Mouse (Mus musculus): ENCODE data around the gene Atp2c2.

Atp2c2 gene

GRCm38 (mm10) chr8:119699549-119700134 is at the start of gene Atp2c2:
Gene Atp2c2, plus strand, starts transcription at chr8:119700009.
- in situ Hi-C loops (cut with MboI; ENCODE audit: low pct_unique_long_range_greater_than_20kb in 1 of 2, low sequenced_read_pairs in 2 of 2, unreplicated experiment in 1 of 2): no loop called here

GRCm38 (mm10) chr8:119651324-119651723 is 48.5 kb upstream of the Atp2c2 start:
- in situ Hi-C loops (cut with MboI; ENCODE audit: low pct_unique_long_range_greater_than_20kb in 1 of 2, low sequenced_read_pairs in 2 of 2, unreplicated experiment in 1 of 2): no loop called here

GRCm38 (mm10) chr8:119656709-119657464 is 42.9 kb upstream of the Atp2c2 start:
- in situ Hi-C loops (cut with MboI; ENCODE audit: low pct_unique_long_range_greater_than_20kb in 1 of 2, low sequenced_read_pairs in 2 of 2, unreplicated experiment in 1 of 2): no loop called here

GRCm38 (mm10) chr8:119661081-119661480 is 38.7 kb upstream of the Atp2c2 start:
- in situ Hi-C loops (cut with MboI; ENCODE audit: low pct_unique_long_range_greater_than_20kb in 1 of 2, low sequenced_read_pairs in 2 of 2, unreplicated experiment in 1 of 2): no loop called here

- in situ Hi-C loops (cut with MboI; ENCODE audit: low pct_unique_long_range_greater_than_20kb in 1 of 2, low sequenced_read_pairs in 2 of 2, unreplicated experiment in 1 of 2): no loop called here
Measured at GRCm38 (mm10) chr8:119661892-119662291, 37.9 kb upstream of the Atp2c2 start.

- in situ Hi-C loops (cut with MboI; ENCODE audit: low pct_unique_long_range_greater_than_20kb in 1 of 2, low sequenced_read_pairs in 2 of 2, unreplicated experiment in 1 of 2): no loop called here
Measured at GRCm38 (mm10) chr8:119663440-119663839, 36.4 kb upstream of the Atp2c2 start.

- in situ Hi-C loops (cut with MboI; ENCODE audit: low pct_unique_long_range_greater_than_20kb in 1 of 2, low sequenced_read_pairs in 2 of 2, unreplicated experiment in 1 of 2): no loop called here
Measured at GRCm38 (mm10) chr8:119665270-119665669, 34.5 kb upstream of the Atp2c2 start.

- in situ Hi-C loops (cut with MboI; ENCODE audit: low pct_unique_long_range_greater_than_20kb in 1 of 2, low sequenced_read_pairs in 2 of 2, unreplicated experiment in 1 of 2): no loop called here
Measured at GRCm38 (mm10) chr8:119666219-119666951, 33.4 kb upstream of the Atp2c2 start, which contains the start of gene Wfdc1. Gene Wfdc1, plus strand, starts transcription at chr8:119666365.

- in situ Hi-C loops (cut with MboI; ENCODE audit: low pct_unique_long_range_greater_than_20kb in 1 of 2, low sequenced_read_pairs in 2 of 2, unreplicated experiment in 1 of 2): no loop called here
Measured at GRCm38 (mm10) chr8:119668447-119668846, 31.4 kb upstream of the Atp2c2 start.

GRCm38 (mm10) chr8:119669284-119669683 is 30.5 kb upstream of the Atp2c2 start:
- in situ Hi-C loops (cut with MboI; ENCODE audit: low pct_unique_long_range_greater_than_20kb in 1 of 2, low sequenced_read_pairs in 2 of 2, unreplicated experiment in 1 of 2): no loop called here

- in situ Hi-C loops (cut with MboI; ENCODE audit: low pct_unique_long_range_greater_than_20kb in 1 of 2, low sequenced_read_pairs in 2 of 2, unreplicated experiment in 1 of 2): no loop called here
Measured at GRCm38 (mm10) chr8:119670419-119671091, 29.3 kb upstream of the Atp2c2 start.

- in situ Hi-C loops (cut with MboI; ENCODE audit: low pct_unique_long_range_greater_than_20kb in 1 of 2, low sequenced_read_pairs in 2 of 2, unreplicated experiment in 1 of 2): no loop called here
Measured at GRCm38 (mm10) chr8:119673976-119674555, 25.7 kb upstream of the Atp2c2 start.

GRCm38 (mm10) chr8:119675457-119675856 is 24.4 kb upstream of the Atp2c2 start:
- in situ Hi-C loops (cut with MboI; ENCODE audit: low pct_unique_long_range_greater_than_20kb in 1 of 2, low sequenced_read_pairs in 2 of 2, unreplicated experiment in 1 of 2): no loop called here

- in situ Hi-C loops (cut with MboI; ENCODE audit: low pct_unique_long_range_greater_than_20kb in 1 of 2, low sequenced_read_pairs in 2 of 2, unreplicated experiment in 1 of 2): no loop called here
Measured at GRCm38 (mm10) chr8:119676389-119676788, 23.4 kb upstream of the Atp2c2 start.

- in situ Hi-C loops (cut with MboI; ENCODE audit: low pct_unique_long_range_greater_than_20kb in 1 of 2, low sequenced_read_pairs in 2 of 2, unreplicated experiment in 1 of 2): no loop called here
Measured at GRCm38 (mm10) chr8:119678138-119678843, 21.5 kb upstream of the Atp2c2 start.

- in situ Hi-C loops (cut with MboI; ENCODE audit: low pct_unique_long_range_greater_than_20kb in 1 of 2, low sequenced_read_pairs in 2 of 2, unreplicated experiment in 1 of 2): no loop called here
Measured at GRCm38 (mm10) chr8:119679184-119679583, 20.6 kb upstream of the Atp2c2 start.

GRCm38 (mm10) chr8:119690602-119691001 is 9.2 kb upstream of the Atp2c2 start:
- in situ Hi-C loops (cut with MboI; ENCODE audit: low pct_unique_long_range_greater_than_20kb in 1 of 2, low sequenced_read_pairs in 2 of 2, unreplicated experiment in 1 of 2): no loop called here

- in situ Hi-C loops (cut with MboI; ENCODE audit: low pct_unique_long_range_greater_than_20kb in 1 of 2, low sequenced_read_pairs in 2 of 2, unreplicated experiment in 1 of 2): no loop called here
Measured at GRCm38 (mm10) chr8:119691989-119692388, 7.8 kb upstream of the Atp2c2 start.
